Mouse (Mus musculus) CH12.LX (cell line): ENCODE data around the gene Ccdc65. TPM values are rescaled to one million over a fixed set of nuclear protein-coding genes. Genes with fewer than 3 reads are reported as not detected.

Experiments
- DNase-seq: peaks from one replicate; pipeline ENCODE4 v3.0.0-alpha.2; 2013; ENCODE audit errors: extremely low read depth
- H3K27ac ChIP-seq: 2 replicates; pipeline ENCODE4 v1.5.1; 2012; ENCODE audit warnings: low read depth, mild to moderate bottlenecking, control low read depth, moderate library complexity; ENCODE audit not compliant: insufficient read depth
- H3K27me3 ChIP-seq: replicated peaks from 2 replicates; pipeline ENCODE3; 2012; ENCODE audit warnings: inconsistent platforms
- H3K36me3 ChIP-seq, 2 experiments: replicated peaks in 1 of 2; 2 replicates each; pipeline versions ENCODE3 to v1.6.1; 2012; ENCODE audit warnings: inconsistent platforms in 1 of 2, low read length in 1 of 2, mild to moderate bottlenecking in 1 of 2, mixed read lengths in 1 of 2, moderate library complexity in 1 of 2; ENCODE audit not compliant: control insufficient read depth in 1 of 2, insufficient read depth in 1 of 2
- H3K4me1 ChIP-seq, 2 experiments: 2 replicates each; pipeline ENCODE4 v1.6.1; 2012; ENCODE audit warnings: inconsistent platforms in 1 of 2, moderate library complexity in 1 of 2; ENCODE audit not compliant: insufficient read depth in 2 of 2, control insufficient read depth in 1 of 2
- H3K4me2 ChIP-seq: 2 replicates; pipeline ENCODE4 v1.6.1; 2012; ENCODE audit warnings: low read depth, mild to moderate bottlenecking, control low read depth; ENCODE audit not compliant: poor library complexity, insufficient read depth, severe bottlenecking
- H3K4me3 ChIP-seq, 3 experiments: fragments of 150-350 bp in 1 of 3; sonication (generic) in 1 of 3; replicated peaks in 1 of 3; 2 replicates each; pipeline versions ENCODE3 to v1.5.1; 2011 to 2012; ENCODE audit warnings: low read depth in 2 of 3, low read length in 2 of 3, mild to moderate bottlenecking in 2 of 3, moderate library complexity in 2 of 3, control low read depth in 1 of 3, improper control_type of control experiment in 1 of 3, inconsistent platforms in 1 of 3, mixed read lengths in 1 of 3; ENCODE audit not compliant: poor library complexity in 1 of 3
- H3K79me2 ChIP-seq: replicated peaks from 2 replicates; pipeline ENCODE4 v1.6.1; 2012; ENCODE audit warnings: mild to moderate bottlenecking, moderate library complexity; ENCODE audit not compliant: control insufficient read depth, poor library complexity, insufficient read depth, severe bottlenecking; ENCODE audit errors: extremely low read depth
- H3K9ac ChIP-seq: 2 replicates; pipeline ENCODE4 v1.6.1; 2012; ENCODE audit warnings: low read depth, mild to moderate bottlenecking, control low read depth, moderate library complexity; ENCODE audit not compliant: insufficient read depth
- H3K9me3 ChIP-seq: replicated peaks from 2 replicates; pipeline ENCODE3; 2012; ENCODE audit warnings: low read length, inconsistent platforms, mixed read lengths
- BHLHE40 ChIP-seq: IDR thresholded peaks from 2 replicates; pipeline ENCODE4 v1.6.1; 2011; ENCODE audit warnings: mild to moderate bottlenecking, low read depth, low read length, improper control_type of control experiment
- CHD2 ChIP-seq: IDR thresholded peaks from 2 replicates; pipeline ENCODE4 v1.6.1; 2011; ENCODE audit warnings: low read length, improper control_type of control experiment
- CTCF ChIP-seq, 2 experiments: IDR thresholded peaks in 1 of 2; conservative IDR thresholded peaks in 1 of 2; 2 replicates each; pipeline ENCODE4 v1.5.1; 2011 to 2012; ENCODE audit warnings: low read depth in 2 of 2, low read length in 2 of 2, improper control_type of control experiment in 1 of 2, inconsistent platforms in 1 of 2, mild to moderate bottlenecking in 1 of 2, moderate library complexity in 1 of 2
- E2F4 ChIP-seq: IDR thresholded peaks from 2 replicates; pipeline ENCODE4 v1.6.1; 2011; ENCODE audit warnings: low read depth, low read length, improper control_type of control experiment; ENCODE audit not compliant: insufficient replicate concordance
- EP300 ChIP-seq: IDR thresholded peaks from 2 replicates; pipeline ENCODE4 v1.6.1; 2011; ENCODE audit warnings: low read length, improper control_type of control experiment
- ETS1 ChIP-seq: conservative IDR thresholded peaks from 2 replicates; pipeline ENCODE4 v1.6.1; 2012; ENCODE audit warnings: low read depth, mild to moderate bottlenecking, inconsistent platforms, low read length, improper control_type of control experiment, moderate library complexity
- GABPA ChIP-seq: IDR thresholded peaks from 2 replicates; pipeline ENCODE4 v1.6.1; 2012; ENCODE audit warnings: low read depth, low read length, improper control_type of control experiment, inconsistent platforms; ENCODE audit not compliant: insufficient replicate concordance
- HCFC1 ChIP-seq: IDR thresholded peaks from 2 replicates; pipeline ENCODE4 v1.6.1; 2012; ENCODE audit warnings: low read depth, mild to moderate bottlenecking, inconsistent platforms, low read length, improper control_type of control experiment
- IRF4 ChIP-seq: IDR thresholded peaks from 2 replicates; pipeline ENCODE4 v1.6.1; 2014; ENCODE audit warnings: low read depth, mild to moderate bottlenecking, inconsistent platforms, low read length, improper control_type of control experiment
- JUN ChIP-seq: IDR thresholded peaks from 2 replicates; pipeline ENCODE4 v1.6.1; 2011; ENCODE audit warnings: low read depth, mild to moderate bottlenecking, low read length, improper control_type of control experiment, moderate library complexity; ENCODE audit not compliant: insufficient read depth
- JUND ChIP-seq: conservative IDR thresholded peaks from 2 replicates; pipeline ENCODE4 v1.6.1; 2011; ENCODE audit warnings: low read depth, low read length, improper control_type of control experiment
- KAT2A ChIP-seq: IDR thresholded peaks from 2 replicates; pipeline ENCODE4 v1.6.1; 2012; ENCODE audit warnings: low read length, improper control_type of control experiment, inconsistent platforms; ENCODE audit not compliant: insufficient replicate concordance
- MAX ChIP-seq: IDR thresholded peaks from 2 replicates; pipeline ENCODE4 v1.6.1; 2011; ENCODE audit warnings: low read length, improper control_type of control experiment
- MAZ ChIP-seq: IDR thresholded peaks from 2 replicates; pipeline ENCODE4 v1.6.1; 2012; ENCODE audit warnings: low read depth, mild to moderate bottlenecking, inconsistent platforms, low read length, improper control_type of control experiment, moderate library complexity
- MXI1 ChIP-seq: IDR thresholded peaks from 2 replicates; pipeline ENCODE4 v1.6.1; 2011; ENCODE audit warnings: mild to moderate bottlenecking, low read depth, low read length, improper control_type of control experiment
- MYC ChIP-seq: IDR thresholded peaks from 2 replicates; pipeline ENCODE4 v1.6.1; 2011; ENCODE audit warnings: low read depth, mild to moderate bottlenecking, improper control_type of control experiment, low read length
- NRF1 ChIP-seq: IDR thresholded peaks from 2 replicates; pipeline ENCODE4 v1.6.1; 2014; ENCODE audit warnings: low read depth, mild to moderate bottlenecking, inconsistent platforms, low read length, improper control_type of control experiment, moderate library complexity
- POLR2A ChIP-seq: IDR thresholded peaks from 2 replicates; pipeline ENCODE4 v1.6.1; 2011; ENCODE audit warnings: low read depth, mild to moderate bottlenecking, improper control_type of control experiment, low read length
- POLR2AphosphoS2 ChIP-seq: IDR thresholded peaks from 2 replicates; pipeline ENCODE4 v1.6.1; 2011; ENCODE audit warnings: low read depth, low read length, improper control_type of control experiment
- RAD21 ChIP-seq: IDR thresholded peaks from 2 replicates; pipeline ENCODE4 v1.6.1; 2011; ENCODE audit warnings: low read depth, mild to moderate bottlenecking, low read length, improper control_type of control experiment, moderate library complexity
- RCOR1 ChIP-seq: conservative IDR thresholded peaks from 2 replicates; pipeline ENCODE4 v1.6.1; 2012; ENCODE audit warnings: low read depth, mild to moderate bottlenecking, inconsistent platforms, low read length, improper control_type of control experiment
- SIN3A ChIP-seq: IDR thresholded peaks from 2 replicates; pipeline ENCODE4 v1.6.1; 2012; ENCODE audit warnings: low read length, improper control_type of control experiment, inconsistent platforms
- TCF12 ChIP-seq: IDR thresholded peaks from 2 replicates; pipeline ENCODE4 v1.6.1; 2014; ENCODE audit warnings: low read depth, mild to moderate bottlenecking, inconsistent platforms, low read length, improper control_type of control experiment
- ZC3H11A ChIP-seq: IDR thresholded peaks from 2 replicates; pipeline ENCODE4 v1.6.1; 2012; ENCODE audit warnings: low read depth, mild to moderate bottlenecking, inconsistent platforms, low read length, improper control_type of control experiment
- ZMIZ1 ChIP-seq: IDR thresholded peaks from 2 replicates; pipeline ENCODE4 v1.6.1; 2012; ENCODE audit warnings: low read depth, mild to moderate bottlenecking, inconsistent platforms, low read length, improper control_type of control experiment
- ZNF384 ChIP-seq: IDR thresholded peaks from 2 replicates; pipeline ENCODE4 v1.6.1; 2012; ENCODE audit warnings: low read depth, low read length, improper control_type of control experiment, inconsistent platforms
- dilution Hi-C: fragments of 300-500 bp; cut with MboI; formaldehyde crosslinking; loops from 2 replicates; pipeline ENCODE4 v1.14.3; 2020; ENCODE audit warnings: low sequenced_read_pairs; ENCODE audit not compliant: extremely low pct_unique_long_range_greater_than_20kb, extremely low pct_ligation_motif_present
- in situ Hi-C: fragments of 300-500 bp; cut with MboI; formaldehyde crosslinking; loops from 3 replicates; pipeline ENCODE4 v1.14.3; 2019; ENCODE audit warnings: low sequenced_read_pairs, low pct_ligation_motif_present, low pct_unique_long_range_greater_than_20kb, mixed read lengths
- polyA plus RNA-seq: library from polyadenylated mRNA; unstranded; fragments of >175 nt; gene quantifications from 2 replicates; pipeline ENCODE4 v1.2.1, GENCODE M21; 2012; ENCODE audit warnings: low read depth; ENCODE audit not compliant: insufficient read length
- total RNA-seq, 2 experiments: library from RNA; depleted of rRNA; stranded (reverse); fragments of 300-350 nt in 1 of 2; fragments of >200 nt in 1 of 2; gene quantifications; 2 replicates each; pipeline ENCODE4 v1.2.3; 2012 to 2014

Gene Ccdc65
- total RNA-seq (2012; rRNA removed): 0.13 TPM in 1 of 2 replicates, not detected in the other
- not detected in 2 replicates for total RNA-seq (2014; rRNA removed)
- 0.11 and 0.14 TPM in 2 replicates for polyA plus RNA-seq

DNA sequence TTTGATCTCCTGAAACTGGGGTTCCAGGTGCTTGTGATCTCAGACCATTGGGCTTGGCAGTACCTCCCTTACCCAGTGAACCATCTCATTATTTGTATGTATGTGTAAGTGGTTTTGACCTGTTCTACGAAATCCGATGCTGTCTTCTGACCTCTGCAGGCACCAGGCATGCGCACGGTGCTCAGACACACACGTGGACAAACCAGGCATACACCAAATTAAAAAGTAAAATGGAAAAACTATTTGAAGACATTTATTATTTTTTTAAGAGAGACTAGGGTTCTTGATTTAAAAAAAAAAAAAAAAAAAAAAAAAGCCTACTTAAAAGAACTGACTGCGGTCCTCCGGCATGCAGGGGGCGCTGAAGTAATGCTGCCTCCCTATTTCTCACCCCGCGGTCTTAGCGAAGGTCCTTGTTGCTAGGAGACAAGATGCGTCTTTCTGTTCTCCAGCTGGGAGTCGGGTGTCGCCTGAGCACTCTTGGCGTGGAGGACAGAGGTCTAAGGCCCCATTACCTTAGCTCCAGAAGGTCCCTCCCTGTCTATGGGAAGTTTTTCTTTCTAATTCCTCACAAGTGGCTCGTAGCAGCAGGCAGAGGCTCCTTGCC, at the start of gene Ccdc65:
Gene Ccdc65, plus strand, starts transcription at position 442 of the 607 bp plus-strand sequence.
- no peak for TF ChIP-seq JUND
- no peak for TF ChIP-seq RCOR1
- TF ChIP-seq ETS1: no peak
- TF ChIP-seq KAT2A: 0 out of 2 replicates have a peak, but pooled peaks have one; percentile 20
- no peak for TF ChIP-seq JUN
- no peak for TF ChIP-seq POLR2A
- no peak for TF ChIP-seq ZMIZ1
- TF ChIP-seq CTCF (conservative IDR thresholded peaks at IDR 0.05 in 1 of 2, IDR thresholded peaks at IDR 0.05 in 1 of 2; ENCODE audit: low read depth in 2 of 2, low read length in 2 of 2): peak; percentile 59 to 91
- TF ChIP-seq TCF12: no peak
- no peak for TF ChIP-seq EP300
- TF ChIP-seq MYC: peak; percentile 52; the same call in 1 of the 2 replicates
- TF ChIP-seq ZNF384: peak; percentile 100
- TF ChIP-seq HCFC1: peak; percentile 76
- TF ChIP-seq MXI1: peak; percentile 95
- TF ChIP-seq E2F4: no peak
- no peak for TF ChIP-seq IRF4
- no peak for TF ChIP-seq ZC3H11A
- peak; percentile 100 for TF ChIP-seq SIN3A
- TF ChIP-seq GABPA: peak; percentile 73
- TF ChIP-seq MAX: no peak
- TF ChIP-seq BHLHE40: no peak
- TF ChIP-seq MAZ: no peak
- no peak for TF ChIP-seq POLR2AphosphoS2
- peak; percentile 66 for TF ChIP-seq NRF1
- TF ChIP-seq CHD2: peak; percentile 14; the same call in 1 of the 2 replicates
- TF ChIP-seq RAD21: peak; percentile 9
- DNase-seq: peak; percentile 95
- Histone ChIP-seq H3K4me3 (peak within 1 kb of the TSS; percentile 3 to 36 (median 34)), H3K79me2 (no peaks in the 10 kb centered on the region), H3K27ac (no peak within 1 kb of the TSS), H3K4me1 (peaks cover 4 to 16% of the 10 kb centered on the region in 2 experiments; a peak in 3 of 4 replicates), H3K36me3 (no peaks in the 10 kb centered on the region), H3K9me3 (peaks cover 7% of the 10 kb centered on the region), H3K9ac (no peak within 1 kb of the TSS), H3K27me3 (peaks cover 63% of the 10 kb centered on the region), H3K4me2 (peak within 1 kb of the TSS; percentile 91)
- dilution Hi-C loops: no loop called here
- in situ Hi-C loops: loop anchor here (5.0 kb wide), 1 partner anchor 36 kb away; no protein-coding TSS in a partner anchor
